Mouse (Mus musculus) heart, embryonic 16.5 days (tissue): ENCODE results near the gene Pdhx. TPM values are rescaled to one million over a fixed set of nuclear protein-coding genes. Genes with fewer than 3 reads are reported as not detected.

Experiments used
- ATAC-seq: fragments of 200-750 bp; cut with Nextera tagmentation; replicated peaks from 2 replicates; pipeline ENCODE4 v1.8.0; 2017; ENCODE audit warnings: moderate number of reproducible peaks; ENCODE audit not compliant: insufficient read depth, low FRiP score; ENCODE audit errors: extremely low read depth
- H3K27ac ChIP-seq: fragments of 300-500 bp; sonication (generic); 2 replicates; pipeline ENCODE4 v1.5.1; 2014; ENCODE audit warnings: mild to moderate bottlenecking, low read length, control low read depth, moderate library complexity
- H3K27me3 ChIP-seq: fragments of 300-500 bp; sonication (generic); 2 replicates; pipeline ENCODE4 v1.6.1; 2014; ENCODE audit warnings: low read length, mixed read lengths; ENCODE audit not compliant: control insufficient read depth, insufficient read depth
- H3K36me3 ChIP-seq: fragments of 300-500 bp; sonication (generic); 2 replicates; pipeline ENCODE4 v1.6.1; 2014; ENCODE audit not compliant: control insufficient read depth, insufficient read depth
- H3K4me1 ChIP-seq: fragments of 300-500 bp; sonication (generic); 2 replicates; pipeline ENCODE4 v1.6.1; 2014; ENCODE audit warnings: low read length, mixed read lengths; ENCODE audit not compliant: control insufficient read depth, insufficient read depth
- H3K4me2 ChIP-seq: fragments of 300-500 bp; sonication (generic); 2 replicates; pipeline ENCODE4 v1.6.1; 2014; ENCODE audit warnings: low read depth, mild to moderate bottlenecking, control low read depth, low read length
- H3K4me3 ChIP-seq: fragments of 300-500 bp; sonication (generic); 2 replicates; pipeline ENCODE4 v1.5.1; 2014; ENCODE audit warnings: mild to moderate bottlenecking, control low read depth, low read length
- H3K9ac ChIP-seq: fragments of 300-500 bp; sonication (generic); 2 replicates; pipeline ENCODE4 v1.6.1; 2014; ENCODE audit warnings: low read length, control low read depth
- H3K9me3 ChIP-seq: fragments of 300-500 bp; sonication (generic); replicated peaks from 2 replicates; pipeline ENCODE4 v1.6.1; 2016; ENCODE audit warnings: low read length; ENCODE audit not compliant: control insufficient read depth
- WGBS: fragments of 180-500 bp; shearing (Covaris S2); extraction: QIAGEN DNeasy Blood & Tissue Kit; methylation state at CpG from one replicate; pipeline ENCODE4 v1.1.7; 2014; 5-methylcytosine and 5-hydroxymethylcytosine counted together
- polyA plus RNA-seq: library from polyadenylated mRNA; unstranded; fragments of >200 nt; fragmentation: Nextera tagmentation; extraction: Ambion mirVana; gene quantifications from 2 replicates; pipeline ENCODE4 v1.2.1, GENCODE M21; 2015

The Pdhx gene
- polyA plus RNA-seq, 1 experiment from 2014 or later: 69.3 TPM

GRCm38 (mm10) chr2:103008221-103008620 lies 65.1 kb downstream of the Pdhx start:
- ATAC-seq: no peak
- Histone ChIP-seq H3K36me3 (no peaks in the 10 kb centered on the region), H3K27me3 (no peaks in the 10 kb centered on the region), H3K9ac (no peak overlapping the region), H3K4me1 (peaks cover 3% of the 10 kb centered on the region; the same call in 1 of the 2 replicates), H3K4me3 (no peak overlapping the region), H3K9me3 (0 out of 2 replicates have a peak, but pooled peaks cover 3% of the 10 kb centered on the region), H3K4me2 (no peak overlapping the region), H3K27ac (no peak overlapping the region)
- WGBS: 80% methylated on average over 3 of the region's 3 CpGs

- 36% methylated on average over 7 of the region's 7 CpGs for WGBS
Observed at GRCm38 (mm10) chr2:103004599-103004998, 68.7 kb downstream of the Pdhx start.

GRCm38 (mm10) chr2:102999153-102999575 lies 74.1 kb downstream of the Pdhx start:
- no peak for ATAC-seq
- H3K9ac ChIP-seq: no peak overlapping the region
- H3K27me3 ChIP-seq: no peaks in the 10 kb centered on the region
- no peaks in the 10 kb centered on the region for H3K4me1 ChIP-seq
- H3K27ac ChIP-seq: no peak overlapping the region
- no peak overlapping the region for H3K4me3 ChIP-seq
- no peaks in the 10 kb centered on the region for H3K36me3 ChIP-seq
- no peak overlapping the region for H3K4me2 ChIP-seq
- WGBS: 58% methylated on average over 6 of the region's 6 CpGs
- H3K9me3 ChIP-seq: no peaks in the 10 kb centered on the region

More at GRCm38 (mm10) chr2:103004599-103004998, 68.7 kb downstream of the Pdhx start:
- no peaks in the 10 kb centered on the region for H3K36me3 ChIP-seq
- ATAC-seq: no peak
- H3K27ac ChIP-seq: no peak overlapping the region
- no peak overlapping the region for H3K9ac ChIP-seq
- no peak overlapping the region for H3K4me2 ChIP-seq
- no peaks in the 10 kb centered on the region for H3K27me3 ChIP-seq
- no peaks in the 10 kb centered on the region for H3K4me1 ChIP-seq
- H3K9me3 ChIP-seq: no peaks in the 10 kb centered on the region
- H3K4me3 ChIP-seq: no peak overlapping the region

- ATAC-seq: no peak
- H3K4me3 ChIP-seq: no peak overlapping the region
- 54% methylated on average over 5 of the region's 5 CpGs for WGBS
- no peak overlapping the region for H3K9ac ChIP-seq
- no peaks in the 10 kb centered on the region for H3K9me3 ChIP-seq
- no peaks in the 10 kb centered on the region for H3K4me1 ChIP-seq
- H3K27ac ChIP-seq: no peak overlapping the region
- no peak overlapping the region for H3K4me2 ChIP-seq
- H3K36me3 ChIP-seq: no peaks in the 10 kb centered on the region
- no peaks in the 10 kb centered on the region for H3K27me3 ChIP-seq
Observed at GRCm38 (mm10) chr2:102998356-102998755, 75.0 kb downstream of the Pdhx start.

GRCm38 (mm10) chr2:102997874-102998273 lies 75.4 kb downstream of the Pdhx start:
- H3K27me3 ChIP-seq: no peaks in the 10 kb centered on the region
- H3K4me3 ChIP-seq: no peak overlapping the region
- H3K4me2 ChIP-seq: no peak overlapping the region
- no peaks in the 10 kb centered on the region for H3K36me3 ChIP-seq
- no peaks in the 10 kb centered on the region for H3K4me1 ChIP-seq
- H3K9ac ChIP-seq: no peak overlapping the region
- no peaks in the 10 kb centered on the region for H3K9me3 ChIP-seq
- H3K27ac ChIP-seq: no peak overlapping the region
- 76% methylated on average over 1 of the region's 1 CpGs for WGBS
- no peak for ATAC-seq

- Histone ChIP-seq H3K4me3 (no peak overlapping the region), H3K9ac (no peak overlapping the region), H3K9me3 (no peaks in the 10 kb centered on the region), H3K27ac (no peak overlapping the region), H3K4me1 (no peaks in the 10 kb centered on the region), H3K4me2 (no peak overlapping the region), H3K36me3 (no peaks in the 10 kb centered on the region), H3K27me3 (no peaks in the 10 kb centered on the region)
- ATAC-seq: no peak
- WGBS: 86% methylated on average over 3 of the region's 3 CpGs
Observed at GRCm38 (mm10) chr2:102993841-102994607, 79.3 kb downstream of the Pdhx start.

GRCm38 (mm10) chr2:102992405-102992804 lies 80.9 kb downstream of the Pdhx start:
- no peaks in the 10 kb centered on the region for H3K9me3 ChIP-seq
- no peaks in the 10 kb centered on the region for H3K27me3 ChIP-seq
- H3K36me3 ChIP-seq: no peaks in the 10 kb centered on the region
- no peaks in the 10 kb centered on the region for H3K4me1 ChIP-seq
- H3K4me3 ChIP-seq: no peak overlapping the region
- no peak overlapping the region for H3K9ac ChIP-seq
- 78% methylated on average over 6 of the region's 6 CpGs for WGBS
- H3K27ac ChIP-seq: no peak overlapping the region
- ATAC-seq: no peak
- H3K4me2 ChIP-seq: no peak overlapping the region

- Histone ChIP-seq H3K27me3 (no peaks in the 10 kb centered on the region), H3K4me2 (no peak overlapping the region), H3K4me1 (no peaks in the 10 kb centered on the region; the same call in 1 of the 2 replicates), H3K4me3 (no peak overlapping the region), H3K9me3 (no peaks in the 10 kb centered on the region), H3K27ac (no peak overlapping the region), H3K9ac (no peak overlapping the region), H3K36me3 (no peaks in the 10 kb centered on the region)
- ATAC-seq: no peak
- WGBS: 27% methylated on average over 2 of the region's 2 CpGs
Observed at GRCm38 (mm10) chr2:102990301-102990702, 83.0 kb downstream of the Pdhx start.

GRCm38 (mm10) chr2:102989446-102989845 lies 83.9 kb downstream of the Pdhx start:
- Histone ChIP-seq H3K4me2 (no peak overlapping the region), H3K4me3 (no peak overlapping the region), H3K4me1 (no peaks in the 10 kb centered on the region; the same call in 1 of the 2 replicates), H3K27me3 (no peaks in the 10 kb centered on the region), H3K27ac (no peak overlapping the region), H3K9me3 (no peaks in the 10 kb centered on the region), H3K9ac (no peak overlapping the region), H3K36me3 (no peaks in the 10 kb centered on the region)
- no peak for ATAC-seq
- 91% methylated on average over 1 of the region's 1 CpGs for WGBS
